Mouse (Mus musculus) leukemia stem cell, adult 10-12 weeks (primary cell): ENCODE measurements around the gene Ppme1. TPM values are rescaled to one million over a fixed set of nuclear protein-coding genes. Genes with fewer than 3 reads are reported as not detected.

Experiments used
- polyA plus RNA-seq: library from polyadenylated mRNA; stranded (reverse); fragments of >175 nt; gene quantifications from 2 replicates; pipeline ENCODE4 v1.2.3, GENCODE M21; 2012; ENCODE audit warnings: low replicate concordance

Gene Ppme1
- 20.3 and 37.1 TPM in 2 replicates for polyA plus RNA-seq

DNA sequence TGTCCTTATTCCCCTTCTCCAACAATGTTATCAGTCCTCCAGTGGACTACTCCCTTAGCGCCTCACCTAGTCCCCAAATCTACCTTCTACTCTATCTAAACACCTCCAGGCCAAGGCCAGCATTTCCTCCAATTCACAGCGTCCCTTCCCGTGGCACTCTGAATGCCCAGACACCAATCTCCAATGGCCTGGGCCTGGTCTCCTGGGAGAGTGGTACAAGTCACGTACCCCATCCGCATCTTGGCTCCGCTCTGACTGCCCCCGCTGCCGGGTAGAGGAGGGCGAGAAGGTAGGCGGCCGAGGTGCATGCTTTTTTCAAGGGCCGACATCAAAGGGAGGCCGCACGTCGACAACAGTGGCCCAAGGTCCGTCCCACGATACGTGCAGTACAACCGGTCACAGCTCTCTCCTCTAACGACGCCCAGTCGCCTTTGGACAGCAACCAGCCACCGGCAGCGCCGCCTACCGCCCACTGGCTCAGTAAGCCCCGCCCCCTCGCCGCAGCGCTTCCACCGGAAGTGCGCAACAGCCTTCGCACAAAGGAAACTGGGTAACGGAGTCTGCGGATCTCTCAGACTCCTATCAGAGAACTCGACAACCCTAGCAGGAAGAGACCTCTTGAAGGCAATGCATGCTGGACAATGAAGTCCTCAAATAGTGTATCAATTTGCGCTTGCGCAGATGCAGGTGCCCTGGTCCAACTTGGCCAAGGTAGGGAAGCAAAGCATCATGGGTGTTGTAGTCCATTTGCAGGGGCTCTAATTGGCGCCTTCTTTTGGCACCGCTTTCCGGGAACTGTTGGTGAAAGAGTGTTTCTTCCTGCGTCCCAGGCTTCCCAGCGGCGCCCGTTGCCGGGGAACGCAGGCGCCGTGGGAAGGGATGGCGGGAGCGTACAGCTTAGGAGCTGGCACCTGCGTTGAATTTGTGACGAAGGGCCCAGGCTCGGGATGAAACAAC is at the start of gene Ppme1, which contains the start of gene C2cd3:
Gene Ppme1, minus strand, starts transcription at position 813 of the 957 bp plus-strand sequence.
Gene C2cd3, plus strand, starts transcription at position 739 of the 957 bp plus-strand sequence.

DNA sequence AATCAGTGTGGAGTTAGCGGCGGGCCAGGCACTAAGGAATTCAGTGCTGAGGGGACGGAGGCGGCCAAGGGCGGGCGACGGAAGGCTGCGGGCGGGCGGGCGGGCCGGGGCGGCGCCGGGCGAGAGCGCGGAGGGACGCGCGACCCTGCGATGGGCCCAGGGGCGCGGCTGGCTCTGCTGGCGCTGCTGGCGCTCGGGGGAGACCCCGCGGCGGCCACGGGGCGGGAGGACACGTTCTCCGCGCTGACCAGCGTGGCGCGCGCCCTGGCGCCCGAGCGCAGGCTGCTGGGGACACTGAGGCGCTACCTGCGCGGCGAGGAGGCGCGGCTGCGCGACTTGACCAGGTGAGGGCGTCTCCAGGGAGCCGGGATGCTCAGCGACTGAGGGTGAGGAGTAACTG is 86.7 kb downstream of the Ppme1 start, which contains the start of gene P4ha3:
Gene P4ha3, plus strand, starts transcription at position 138 of the 400 bp plus-strand sequence.

Other genes starting within 250 kb of the Ppme1 start
- gene Lipt2, start 213.0 kb downstream of the Ppme1 start, polyA plus RNA-seq = 2.5 and 4.8 TPM in 2 replicates
- gene Kcne3, start 195.8 kb downstream of the Ppme1 start, polyA plus RNA-seq = not detected in 2 replicates
- 13.3 and 18.2 TPM in 2 replicates for gene Pgm2l1, start 144.9 kb downstream of the Ppme1 start, polyA plus RNA-seq
- gene P4ha3, start 86.8 kb downstream of the Ppme1 start, polyA plus RNA-seq = 0.09 TPM in 1 of 2 replicates, not detected in the other
- 33.4 and 41.3 TPM in 2 replicates for gene C2cd3, start 74 bp downstream of the Ppme1 start, polyA plus RNA-seq
- 0.14 and 0.38 TPM in 2 replicates for gene Ucp3, start 100.7 kb upstream of the Ppme1 start, polyA plus RNA-seq
- 668 and 693 TPM in 2 replicates for gene Ucp2, start 121.0 kb upstream of the Ppme1 start, polyA plus RNA-seq
- gene Dnajb13, start 142.7 kb upstream of the Ppme1 start, polyA plus RNA-seq = 0.76 TPM in 1 of 2 replicates, not detected in the other
- gene Coa4, start 164.8 kb upstream of the Ppme1 start, polyA plus RNA-seq = 4.2 and 6.8 TPM in 2 replicates
- gene Rab6a, start 235.1 kb upstream of the Ppme1 start, polyA plus RNA-seq = 34.3 and 34.8 TPM in 2 replicates
- 0.89 and 1.2 TPM in 2 replicates for gene Mrpl48, start 236.0 kb upstream of the Ppme1 start, polyA plus RNA-seq